Mouse (Mus musculus) macrophage (primary cell): ENCODE data around the gene Lnx2. TPM values are rescaled to one million over a fixed set of nuclear protein-coding genes. Genes with fewer than 3 reads are reported as not detected.

ENCODE experiments used
- H3K27ac ChIP-seq: fragments of 350-480 bp; formaldehyde crosslinking; 2 replicates; pipeline ENCODE4 v1.9.0; 2021
- H3K36me3 ChIP-seq: fragments of 350-480 bp; formaldehyde crosslinking; 2 replicates; pipeline ENCODE4 v1.9.0; 2021; ENCODE audit errors: inconsistent target
- H3K4me3 ChIP-seq: fragments of 350-480 bp; formaldehyde crosslinking; 2 replicates; pipeline ENCODE4 v1.9.0; 2021; ENCODE audit errors: inconsistent target
- H3K79me2 ChIP-seq: fragments of 350-480 bp; formaldehyde crosslinking; 2 replicates; pipeline ENCODE4 v1.9.0; 2021; ENCODE audit errors: inconsistent target
- WGBS: methylation state at CpG from one replicate; pipeline ENCODE4 v1.1.7; 2026; ENCODE audit warnings: inconsistent platforms; ENCODE audit not compliant: missing documents; 5-methylcytosine and 5-hydroxymethylcytosine counted together
- polyA plus RNA-seq: library from polyadenylated mRNA; stranded (reverse); fragments of 250-400 nt; gene quantifications from 3 replicates; pipeline ENCODE4 v1.2.4, GENCODE M21; 2018; ENCODE audit warnings: inconsistent platforms
- total RNA-seq, 78 experiments: library from RNA; depleted of rRNA; stranded (reverse); fragments of 250-400 nt; gene quantifications; 1 replicate in 9 of 78; 2 replicates in 24 of 78; 3 replicates in 43 of 78; 4 replicates in 2 of 78; pipeline ENCODE4 v1.2.4; 2018; ENCODE audit warnings: inconsistent platforms in 56 of 78

Gene Lnx2
- 10 to 100 TPM in 3 of 26 experiments, 1 to 10 TPM in 23; 1.7 to 11.7 (median 6.3) TPM for total RNA-seq (2018; cell fraction: chromatin; rRNA removed)
- 10 to 100 TPM in 10 of 26 experiments, 1 to 10 TPM in 16; 3.6 to 14.5 (median 9.6) TPM for total RNA-seq (2018; cell fraction: cytosol; rRNA removed)
- 10 to 100 TPM in 9 of 26 experiments, 1 to 10 TPM in 17; 3.6 to 12.9 (median 6.7) TPM for total RNA-seq (2018; cell fraction: nucleus; rRNA removed)
- 7.4 to 9.6 TPM (median 8.7 TPM) in 3 replicates for polyA plus RNA-seq

DNA sequence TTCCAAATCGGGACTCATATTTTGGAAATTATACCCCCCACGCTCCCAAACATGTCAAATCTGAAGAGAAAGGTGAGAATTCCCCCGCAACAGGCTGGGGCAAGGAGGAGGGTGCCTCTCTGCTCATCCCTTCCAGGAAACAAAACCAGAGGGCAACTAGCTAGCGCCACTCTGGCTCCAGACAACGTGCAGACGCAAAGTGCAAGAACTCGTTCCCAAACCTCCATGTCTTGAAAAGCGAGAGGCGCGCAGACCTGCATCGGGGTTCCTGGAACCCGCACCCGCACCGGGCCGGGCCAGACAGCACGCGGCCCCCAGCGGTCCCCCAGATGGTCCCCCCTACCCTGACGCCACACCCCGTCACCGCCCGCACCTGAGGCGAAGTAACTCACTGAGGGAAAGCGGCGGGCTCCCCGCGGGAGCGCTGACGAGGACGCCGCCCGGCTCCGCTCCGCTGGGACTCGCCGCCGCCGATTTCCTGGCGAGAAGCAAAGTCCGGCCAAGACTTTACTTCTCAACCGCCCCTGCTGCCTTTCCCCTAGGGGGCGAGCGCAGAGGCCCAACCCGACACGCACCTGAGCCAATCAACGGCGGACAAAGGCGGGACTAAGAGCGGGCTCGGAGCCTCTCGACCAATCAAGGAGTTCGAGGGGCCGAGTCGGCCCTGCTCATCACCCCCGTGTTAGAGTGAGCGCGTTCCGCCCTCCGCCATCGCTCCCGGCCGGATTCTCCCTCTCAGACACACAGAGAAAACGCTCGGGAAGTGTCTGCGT lies at the start of gene Lnx2:
TSS of gene Lnx2 (minus strand) at position 561 of the 773 bp plus-strand sequence.
- no peaks in the 10 kb centered on the region for H3K36me3 ChIP-seq
- under 1% methylated on average over 65 of the region's 65 CpGs for WGBS
- H3K4me3 ChIP-seq = peak within 1 kb of the TSS; percentile 85
- peaks cover 85% of the 10 kb centered on the region for H3K79me2 ChIP-seq
- peak within 1 kb of the TSS; percentile 35 for H3K27ac ChIP-seq

DNA sequence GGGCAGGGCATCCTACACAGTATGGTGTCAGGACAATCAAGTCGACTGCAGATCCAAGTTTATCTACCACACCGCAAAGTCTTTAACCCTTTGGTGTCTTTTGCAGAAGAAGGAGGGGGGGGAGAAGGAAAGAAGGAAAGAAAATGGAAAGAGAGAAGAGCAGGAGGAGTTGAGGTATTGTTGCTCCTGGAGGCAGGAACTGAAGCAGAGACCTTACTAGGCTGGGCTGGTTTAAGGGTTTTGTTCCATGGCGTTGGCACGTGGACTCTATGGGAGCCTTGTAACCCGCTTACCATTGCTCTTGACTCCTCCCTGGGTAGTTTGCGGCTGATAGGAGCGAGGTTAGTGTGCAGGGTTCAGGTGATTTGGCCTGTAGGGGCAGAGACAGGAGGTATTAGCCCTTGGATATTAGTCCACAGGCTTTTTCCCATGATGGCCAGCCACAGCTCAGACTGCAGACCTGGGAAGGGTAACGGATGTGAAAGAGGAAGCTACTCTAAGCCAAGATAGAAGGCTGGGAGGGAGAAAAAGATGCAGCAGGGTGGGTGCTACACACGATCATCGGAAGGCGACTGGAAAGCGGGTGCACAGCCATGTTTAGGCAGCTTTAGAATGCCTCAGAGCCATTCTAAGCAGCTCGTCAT lies 49.3 kb upstream of the Lnx2 start:
- 88% methylated on average over 13 of the region's 13 CpGs for WGBS

DNA sequence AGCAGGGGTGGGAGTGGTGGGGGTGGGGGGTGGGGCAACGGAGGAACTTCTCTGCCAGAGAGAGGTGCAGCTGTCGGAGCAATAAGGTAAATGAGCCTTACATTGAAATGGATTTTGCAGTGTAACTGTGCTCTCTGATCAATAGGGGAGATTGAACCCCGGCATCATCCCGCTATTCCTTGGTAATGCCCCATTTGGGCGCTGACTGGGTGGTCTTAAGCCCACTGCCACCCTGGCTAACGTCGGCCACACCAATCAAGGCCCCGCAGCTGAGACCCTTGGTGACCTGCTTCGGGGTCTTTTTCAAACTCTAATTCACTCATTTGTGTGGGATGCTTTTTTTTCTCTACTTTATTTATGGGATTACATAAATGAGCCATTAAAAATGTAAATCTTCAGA lies 48.4 kb upstream of the Lnx2 start:
- Histone ChIP-seq H3K4me3 (no peak overlapping the region), H3K79me2 (no peaks in the 10 kb centered on the region), H3K27ac (no peak overlapping the region), H3K36me3 (no peaks in the 10 kb centered on the region)
- 39% methylated on average over 2 of the region's 9 CpGs for WGBS

More for the DNA sequence above, 49.3 kb upstream of the Lnx2 start:
- no peaks in the 10 kb centered on the region for H3K79me2 ChIP-seq
- H3K4me3 ChIP-seq = no peak overlapping the region
- no peak overlapping the region for H3K27ac ChIP-seq
- H3K36me3 ChIP-seq = no peaks in the 10 kb centered on the region

DNA sequence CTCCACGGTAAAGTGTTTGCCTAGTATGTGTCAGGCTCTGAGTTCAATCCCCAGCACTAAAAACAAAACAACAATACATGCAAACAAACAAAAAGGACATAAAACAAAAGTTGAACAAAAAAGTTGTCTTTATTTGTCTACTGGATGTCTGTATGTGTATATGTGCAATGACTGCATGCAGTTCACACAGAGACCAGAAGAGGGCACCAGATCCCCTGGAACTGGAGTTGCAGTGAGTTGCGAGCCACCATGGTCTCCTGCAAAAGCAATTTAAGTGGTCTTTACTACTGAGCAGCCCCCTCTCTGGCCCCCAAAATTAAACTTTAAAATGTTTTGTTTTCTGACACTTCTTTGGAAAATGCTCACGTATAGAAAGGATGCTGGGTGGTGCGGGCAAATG lies 44.8 kb upstream of the Lnx2 start:
- no peak overlapping the region for H3K4me3 ChIP-seq
- WGBS = 95% methylated on average over 4 of the region's 4 CpGs
- H3K27ac ChIP-seq = no peak overlapping the region
- no peaks in the 10 kb centered on the region for H3K36me3 ChIP-seq
- H3K79me2 ChIP-seq = no peaks in the 10 kb centered on the region

DNA sequence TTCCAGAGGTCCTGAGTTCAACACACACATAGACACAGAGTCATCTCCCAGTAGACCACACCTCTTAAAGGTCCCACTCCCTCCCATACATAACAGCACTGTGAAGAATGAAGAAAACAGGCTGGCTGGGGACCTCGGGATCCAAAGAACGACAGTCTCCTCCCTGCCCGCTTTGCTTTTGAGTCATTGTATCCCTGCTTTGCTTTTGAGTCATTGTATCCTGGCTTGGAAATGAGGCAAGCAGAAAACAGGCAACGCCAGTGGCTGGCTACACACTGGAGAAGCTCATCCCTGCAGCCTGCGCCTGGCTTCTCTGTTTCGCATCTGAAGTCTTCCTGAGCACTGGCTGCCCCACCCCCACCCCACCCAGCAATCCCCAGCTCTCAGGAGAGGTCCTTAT lies 40.6 kb upstream of the Lnx2 start:
- H3K4me3 ChIP-seq = no peak overlapping the region
- H3K79me2 ChIP-seq = no peaks in the 10 kb centered on the region
- 41% methylated on average over 6 of the region's 6 CpGs for WGBS
- no peak overlapping the region for H3K27ac ChIP-seq
- peaks cover 2% of the 10 kb centered on the region; the same call in 1 of the 2 replicates for H3K36me3 ChIP-seq

DNA sequence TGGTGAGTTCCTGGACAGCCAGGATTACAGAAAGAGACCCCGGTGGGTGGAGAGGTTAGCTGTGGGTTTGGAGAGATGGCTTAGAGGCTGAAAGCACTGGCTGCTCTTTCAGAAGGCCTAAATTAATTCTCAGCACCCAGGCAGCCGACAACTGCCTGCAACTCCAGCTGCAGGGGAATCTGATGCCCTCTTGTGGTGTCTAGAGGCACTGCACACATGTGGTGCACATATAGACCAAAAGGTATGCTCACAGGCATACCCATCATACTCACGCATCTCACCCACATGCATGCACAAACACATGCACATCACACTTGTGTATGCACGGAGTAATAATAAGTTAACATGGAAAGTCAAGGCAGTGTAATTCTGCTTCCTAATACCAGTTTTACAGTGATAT lies 39.2 kb upstream of the Lnx2 start:
- Histone ChIP-seq H3K4me3 (no peak overlapping the region), H3K27ac (no peak overlapping the region), H3K36me3 (peaks cover 10% of the 10 kb centered on the region; the same call in 1 of the 2 replicates), H3K79me2 (no peaks in the 10 kb centered on the region)
- 98% methylated on average over 4 of the region's 4 CpGs for WGBS

DNA sequence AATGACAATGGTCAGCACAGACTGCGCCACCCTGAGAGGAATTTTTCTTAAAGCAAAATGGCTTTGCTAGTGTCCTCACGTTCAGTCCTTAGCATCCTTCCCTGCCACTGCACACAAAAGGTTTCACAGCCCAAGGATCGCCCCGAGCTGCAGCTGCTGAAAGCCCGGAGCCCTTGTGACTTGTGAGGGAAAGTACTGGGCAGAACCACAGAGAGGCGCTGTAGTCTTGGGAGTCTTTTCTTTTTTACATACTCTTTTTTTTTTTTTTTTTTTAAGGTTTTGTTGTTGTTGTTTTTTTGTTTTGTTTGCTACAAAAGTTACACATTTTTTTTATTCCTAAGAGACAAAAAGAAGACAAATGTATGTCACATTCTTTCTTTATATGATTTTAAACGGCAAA lies 38.4 kb upstream of the Lnx2 start:
- no peak overlapping the region for H3K4me3 ChIP-seq
- H3K27ac ChIP-seq = no peak overlapping the region
- peaks cover 18% of the 10 kb centered on the region; the same call in 1 of the 2 replicates for H3K36me3 ChIP-seq
- 90% methylated on average over 7 of the region's 7 CpGs for WGBS
- no peaks in the 10 kb centered on the region for H3K79me2 ChIP-seq

DNA sequence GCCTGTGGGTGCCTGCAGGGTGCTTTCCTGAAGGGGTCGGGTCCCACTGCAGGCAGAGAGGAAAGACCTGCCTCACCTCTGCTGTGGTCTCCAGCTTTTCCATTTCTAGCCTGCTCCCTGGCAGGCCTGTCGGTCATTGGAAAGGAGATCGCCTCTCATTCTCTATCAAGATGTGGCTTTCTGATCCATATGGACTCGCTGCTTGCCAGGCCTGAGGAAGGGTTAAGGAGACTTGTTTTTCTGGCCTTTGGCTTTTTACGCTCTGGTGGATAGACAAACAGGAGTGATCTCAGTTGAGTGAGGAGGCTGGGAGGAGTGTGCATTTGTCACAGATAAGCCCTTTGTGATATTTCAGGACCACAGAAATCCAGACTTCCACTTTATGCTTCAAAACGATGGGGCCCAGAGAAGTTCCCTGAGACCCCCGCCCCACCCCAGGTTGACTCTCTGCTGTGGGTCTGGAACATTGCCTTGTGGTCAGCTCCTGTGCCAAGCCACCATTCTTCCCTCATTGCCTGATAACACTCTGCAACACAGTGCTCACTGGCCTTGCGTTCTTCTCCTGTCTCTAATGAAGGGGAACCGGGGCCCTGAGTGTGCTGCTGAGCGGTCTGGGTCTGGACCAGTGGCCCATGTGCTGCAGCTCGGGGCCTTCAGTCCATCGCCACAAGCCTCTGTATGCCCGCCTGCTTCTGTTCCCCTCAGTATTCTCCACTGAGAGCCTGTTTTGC lies 32.6 kb upstream of the Lnx2 start:
- 96% methylated on average over 13 of the region's 13 CpGs for WGBS
- Histone ChIP-seq H3K27ac (no peak overlapping the region), H3K36me3 (peaks cover 60% of the 10 kb centered on the region), H3K79me2 (no peaks in the 10 kb centered on the region), H3K4me3 (no peak overlapping the region)

DNA sequence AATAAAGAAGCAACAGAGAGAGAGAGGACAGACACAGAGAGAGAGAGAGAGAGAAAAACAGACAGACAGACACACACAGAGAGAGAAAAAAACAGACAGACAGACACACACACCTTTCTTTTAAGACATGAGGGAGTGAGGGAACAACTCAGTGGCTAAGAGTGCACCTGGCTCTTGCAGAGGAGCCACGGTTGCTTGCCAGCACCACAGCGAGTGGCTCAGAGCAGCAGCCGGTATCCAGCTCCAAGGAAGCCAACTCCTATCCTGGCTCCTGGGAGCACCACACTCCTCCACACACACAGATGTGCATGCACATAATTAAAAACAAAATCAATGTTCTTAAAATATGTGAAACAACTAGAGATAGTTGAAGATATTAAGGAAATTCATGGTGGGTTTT lies 30.9 kb upstream of the Lnx2 start:
- no peaks in the 10 kb centered on the region for H3K79me2 ChIP-seq
- H3K36me3 ChIP-seq = peaks cover 63% of the 10 kb centered on the region
- no peak overlapping the region for H3K4me3 ChIP-seq
- no peak overlapping the region for H3K27ac ChIP-seq
- 86% methylated on average over 3 of the region's 3 CpGs for WGBS

DNA sequence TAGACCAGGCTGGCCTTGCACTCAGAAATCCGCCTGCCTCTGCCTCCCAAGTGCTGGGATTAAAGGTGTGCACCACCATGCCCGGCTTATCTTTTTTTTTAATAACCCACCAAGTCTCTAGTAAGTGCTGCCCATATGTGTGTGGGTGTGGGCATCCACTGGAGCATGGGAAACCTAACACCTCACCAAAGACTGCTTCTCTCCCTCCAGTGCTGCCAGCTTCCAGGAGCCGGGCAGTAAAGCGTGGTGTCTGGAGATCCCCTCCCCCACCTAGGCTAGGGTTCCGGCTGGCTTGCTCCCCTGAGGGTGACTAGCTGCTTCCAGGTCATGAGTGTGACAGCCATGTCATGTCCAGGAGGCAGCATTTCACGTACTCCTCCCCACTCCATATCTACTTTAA lies 25.9 kb upstream of the Lnx2 start:
- Histone ChIP-seq H3K79me2 (no peaks in the 10 kb centered on the region), H3K36me3 (peaks cover 38% of the 10 kb centered on the region), H3K4me3 (no peak overlapping the region), H3K27ac (no peak overlapping the region)
- 91% methylated on average over 5 of the region's 6 CpGs for WGBS

DNA sequence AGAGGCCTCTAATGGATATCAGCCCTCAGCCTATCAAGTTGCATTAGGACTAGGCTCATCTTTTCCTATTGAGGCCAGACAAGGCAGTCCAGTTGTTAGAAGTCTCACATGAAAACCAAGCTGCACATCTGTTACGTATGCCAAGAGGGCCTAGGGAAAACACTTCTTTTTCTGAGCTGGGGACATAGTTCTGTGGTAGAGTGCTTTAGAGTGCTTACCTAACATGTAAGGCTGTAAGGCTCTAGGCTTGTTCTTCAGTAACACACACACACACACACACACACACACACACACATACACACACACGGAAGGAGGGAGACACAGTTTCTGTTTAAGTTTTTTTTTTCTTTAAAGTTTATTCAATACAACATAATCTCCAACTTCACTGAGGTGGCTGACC lies 23.8 kb upstream of the Lnx2 start:
- Histone ChIP-seq H3K79me2 (peaks cover 7% of the 10 kb centered on the region; the same call in 1 of the 2 replicates), H3K4me3 (no peak overlapping the region), H3K36me3 (peaks cover 22% of the 10 kb centered on the region), H3K27ac (no peak overlapping the region)
- 97% methylated on average over 2 of the region's 2 CpGs for WGBS

DNA sequence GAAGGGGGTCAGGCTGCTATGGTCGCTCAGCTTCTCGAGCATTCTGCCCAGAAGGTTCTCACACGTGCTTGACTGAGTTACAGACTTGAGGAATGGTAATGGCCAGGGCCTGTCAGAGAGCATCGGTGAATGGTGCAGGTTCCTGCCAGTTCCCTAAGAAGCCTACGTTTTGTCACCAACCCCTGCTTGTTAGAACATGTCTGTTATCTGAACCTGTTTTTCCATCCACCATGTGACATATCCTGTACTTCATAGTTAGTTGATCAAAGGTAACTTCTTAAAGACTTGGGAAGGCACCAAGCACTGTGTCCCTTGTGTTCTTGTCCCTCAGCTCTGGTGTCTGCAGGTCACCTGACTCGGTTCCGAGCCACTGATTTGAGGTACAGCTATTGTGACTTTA lies 22.3 kb upstream of the Lnx2 start:
- peaks cover 16% of the 10 kb centered on the region; the same call in 1 of the 2 replicates for H3K79me2 ChIP-seq
- WGBS = 98% methylated on average over 7 of the region's 7 CpGs
- no peak overlapping the region for H3K4me3 ChIP-seq
- peaks cover 14% of the 10 kb centered on the region; the same call in 1 of the 2 replicates for H3K36me3 ChIP-seq
- no peak overlapping the region for H3K27ac ChIP-seq

DNA sequence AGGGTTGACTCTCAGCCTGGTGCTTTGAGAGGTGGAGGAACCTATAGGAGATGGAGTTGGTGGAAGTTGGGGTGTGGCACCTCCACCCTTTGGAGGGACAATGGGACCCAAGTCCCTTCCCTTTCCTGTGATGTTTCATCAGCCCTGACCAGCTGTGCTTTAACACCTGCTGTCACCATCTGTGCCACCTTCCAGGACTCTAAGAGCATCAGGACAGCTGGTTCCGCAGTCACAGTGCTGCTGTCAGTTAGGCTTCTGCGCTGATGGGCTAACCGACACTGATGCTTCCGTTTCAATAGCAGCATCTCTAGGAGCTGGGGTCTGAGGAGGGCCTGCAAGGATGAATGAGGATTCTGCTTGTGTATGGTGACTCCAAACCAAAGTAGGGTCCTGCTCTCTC lies 20.2 kb upstream of the Lnx2 start:
- 96% methylated on average over 4 of the region's 4 CpGs for WGBS
- Histone ChIP-seq H3K27ac (no peak overlapping the region), H3K36me3 (peaks cover 10% of the 10 kb centered on the region; the same call in 1 of the 2 replicates), H3K4me3 (no peak overlapping the region), H3K79me2 (peaks cover 33% of the 10 kb centered on the region; the same call in 1 of the 2 replicates)

DNA sequence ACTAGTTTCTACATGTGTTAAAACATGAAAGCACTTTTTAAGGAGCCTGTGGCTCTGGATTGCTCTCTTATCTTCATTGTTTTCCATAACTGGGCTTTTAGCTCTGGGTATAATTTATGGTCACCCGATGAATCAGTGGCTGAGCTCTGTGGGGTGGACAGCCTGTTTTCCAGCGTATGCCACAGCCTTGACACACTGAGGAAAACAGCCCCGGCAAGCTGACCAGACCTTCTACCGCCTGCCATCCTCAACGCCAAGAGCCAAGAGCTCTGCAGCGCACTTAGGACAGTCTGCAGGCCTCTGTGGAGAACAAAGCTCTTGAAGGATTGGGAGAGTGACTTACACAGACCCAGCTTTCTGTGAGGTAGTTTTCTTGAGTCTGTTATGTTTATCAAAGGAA lies 17.9 kb upstream of the Lnx2 start:
- no peak overlapping the region for H3K27ac ChIP-seq
- H3K79me2 ChIP-seq = peaks cover 54% of the 10 kb centered on the region; the same call in 1 of the 2 replicates
- H3K4me3 ChIP-seq = no peak overlapping the region
- 95% methylated on average over 6 of the region's 6 CpGs for WGBS
- H3K36me3 ChIP-seq = no peaks in the 10 kb centered on the region
